Mouse (Mus musculus): Measurements from ENCODE around the gene Pip4k2a. TPM values are rescaled to one million over a fixed set of nuclear protein-coding genes. Genes with fewer than 3 reads are reported as not detected.

Gene Pip4k2a
- polyA plus RNA-seq, 1 experiment from 2014 or later = 10.7 TPM

DNA sequence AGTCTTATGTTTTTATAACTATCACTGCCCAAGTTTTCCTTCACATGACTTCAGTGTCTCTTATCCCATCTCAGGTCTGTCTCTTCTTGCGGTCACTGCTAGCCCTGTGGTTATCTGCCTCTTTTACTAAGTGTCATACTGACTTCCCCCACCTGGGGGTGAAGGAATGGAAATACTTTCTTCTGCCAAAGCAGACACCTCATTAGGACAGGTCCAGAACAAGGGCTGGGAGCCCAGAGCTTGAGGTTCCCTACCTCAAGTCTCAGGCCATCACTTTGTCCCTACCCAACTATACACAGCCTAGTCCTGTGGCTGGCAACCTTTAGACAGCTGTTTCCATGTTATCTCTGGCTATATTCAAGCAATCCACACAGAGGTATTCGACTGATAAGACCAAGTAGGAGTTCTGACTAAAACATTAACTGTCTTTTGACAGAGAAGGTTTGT is 62.3 kb downstream of the Pip4k2a start:
- no peak overlapping the region for H3K27ac ChIP-seq (replicated peaks)
- ATAC-seq (ENCODE audit: low FRiP score, low read depth) = no peak
- H3K4me2 ChIP-seq (replicated peaks) = no peak overlapping the region
- H3K36me3 ChIP-seq = no peaks in the 10 kb centered on the region
- peaks cover 20% of the 10 kb centered on the region for H3K4me1 ChIP-seq
- H3K27me3 ChIP-seq = no peaks in the 10 kb centered on the region; the same call in 1 of the 2 replicates
- 93% methylated on average over 2 of the region's 2 CpGs for WGBS
- H3K9ac ChIP-seq (replicated peaks) = no peak overlapping the region
- H3K9me3 ChIP-seq = no peaks in the 10 kb centered on the region
- H3K4me3 ChIP-seq = no peak overlapping the region

DNA sequence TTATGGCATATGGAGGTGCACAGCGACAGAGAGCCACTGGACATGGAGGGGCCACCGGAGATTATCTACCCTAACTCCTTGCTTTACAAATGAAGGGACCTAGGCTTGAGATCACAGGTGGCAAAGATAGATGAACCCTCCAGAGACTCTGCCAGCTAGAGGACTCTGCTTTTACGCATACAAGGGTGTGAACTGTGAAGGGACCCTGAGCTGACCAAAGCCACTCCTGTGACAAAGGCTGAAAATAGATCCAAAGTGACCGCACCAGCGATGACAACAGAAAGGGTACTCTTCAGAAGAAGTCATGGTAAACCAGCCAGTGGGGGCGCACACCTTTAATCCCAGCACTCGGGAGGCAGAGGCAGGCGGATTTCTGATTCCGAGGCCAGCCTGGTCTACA is 63.8 kb downstream of the Pip4k2a start:
- Histone ChIP-seq H3K36me3 (no peaks in the 10 kb centered on the region), H3K4me2 (replicated peaks) (no peak overlapping the region), H3K4me1 (peaks cover 18% of the 10 kb centered on the region), H3K27ac (replicated peaks) (no peak overlapping the region), H3K27me3 (no peaks in the 10 kb centered on the region; the same call in 1 of the 2 replicates), H3K9ac (replicated peaks) (no peak overlapping the region), H3K4me3 (no peak overlapping the region), H3K9me3 (no peaks in the 10 kb centered on the region)
- no peak for ATAC-seq (ENCODE audit: low FRiP score, low read depth)
- WGBS = 92% methylated on average over 9 of the region's 9 CpGs

DNA sequence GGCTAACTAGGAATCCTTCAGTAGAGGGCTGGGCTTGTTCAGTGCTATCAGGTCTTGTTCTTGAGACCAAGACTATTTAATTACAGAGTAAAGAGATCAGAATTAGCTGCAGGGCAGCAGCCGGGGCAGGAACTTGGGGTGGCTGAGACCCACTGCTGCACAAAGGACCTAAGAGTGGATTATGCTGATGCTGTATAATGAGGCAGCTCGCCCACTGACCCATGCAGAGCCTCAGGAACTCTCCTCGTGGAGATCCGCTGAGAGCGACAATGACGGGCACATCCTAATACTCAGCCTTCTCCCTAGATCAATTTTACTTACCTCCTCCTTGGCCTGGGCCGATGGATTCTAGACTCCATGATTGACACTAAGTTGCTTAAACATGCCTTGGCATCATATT is 64.5 kb downstream of the Pip4k2a start:
- Histone ChIP-seq H3K4me1 (peaks cover 11% of the 10 kb centered on the region), H3K27me3 (no peaks in the 10 kb centered on the region; the same call in 1 of the 2 replicates), H3K27ac (replicated peaks) (0 out of 2 replicates have a peak overlapping the region, but pooled peaks have one; percentile 25), H3K4me2 (replicated peaks) (peak overlapping the region; percentile 11; the same call in 1 of the 2 replicates), H3K9ac (replicated peaks) (no peak overlapping the region), H3K36me3 (no peaks in the 10 kb centered on the region), H3K9me3 (no peaks in the 10 kb centered on the region), H3K4me3 (no peak overlapping the region)
- peak; percentile 81 for ATAC-seq (ENCODE audit: low FRiP score, low read depth)
- WGBS = 10% methylated on average over 7 of the region's 7 CpGs

DNA sequence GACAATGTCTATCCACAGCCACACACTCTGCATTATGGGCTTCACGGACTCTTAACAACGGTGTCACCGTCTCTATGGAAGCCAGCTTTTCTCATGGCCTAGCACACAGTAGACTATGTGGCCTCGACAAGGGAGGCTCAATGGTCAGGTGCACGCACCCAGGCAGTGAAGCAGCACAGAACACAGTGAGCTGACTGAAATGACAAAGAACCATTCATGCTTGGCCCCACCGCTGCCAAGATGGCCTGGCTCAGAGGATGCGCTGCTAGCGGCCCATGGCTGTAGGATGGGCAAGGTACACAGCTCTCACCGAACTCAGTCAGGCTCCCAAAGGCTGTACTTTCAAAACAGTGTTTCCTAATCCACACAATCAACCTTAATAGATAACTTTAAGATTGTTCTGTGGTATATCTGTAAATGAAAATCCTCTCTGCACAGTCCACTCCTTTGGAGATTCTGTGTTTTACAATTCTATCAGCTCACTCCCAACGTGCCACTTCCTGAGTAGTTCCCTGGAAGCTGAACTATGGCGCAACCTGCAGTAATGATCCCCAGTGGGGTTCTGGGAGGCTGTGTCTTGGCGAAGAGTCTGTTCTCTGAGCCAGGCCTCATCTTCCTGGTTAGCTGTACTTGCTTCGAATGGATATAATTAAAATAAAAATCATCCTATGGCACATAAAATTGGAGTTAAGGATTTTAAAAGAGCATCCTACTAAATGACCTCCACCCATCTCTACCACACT is 67.4 kb downstream of the Pip4k2a start:
- no peak for ATAC-seq (ENCODE audit: low FRiP score, low read depth)
- Histone ChIP-seq H3K9me3 (no peaks in the 10 kb centered on the region), H3K4me1 (peaks cover 11% of the 10 kb centered on the region), H3K4me3 (no peak overlapping the region), H3K36me3 (no peaks in the 10 kb centered on the region), H3K4me2 (replicated peaks) (no peak overlapping the region), H3K27me3 (no peaks in the 10 kb centered on the region), H3K9ac (replicated peaks) (no peak overlapping the region), H3K27ac (replicated peaks) (no peak overlapping the region)
- WGBS = 91% methylated on average over 13 of the region's 13 CpGs

DNA sequence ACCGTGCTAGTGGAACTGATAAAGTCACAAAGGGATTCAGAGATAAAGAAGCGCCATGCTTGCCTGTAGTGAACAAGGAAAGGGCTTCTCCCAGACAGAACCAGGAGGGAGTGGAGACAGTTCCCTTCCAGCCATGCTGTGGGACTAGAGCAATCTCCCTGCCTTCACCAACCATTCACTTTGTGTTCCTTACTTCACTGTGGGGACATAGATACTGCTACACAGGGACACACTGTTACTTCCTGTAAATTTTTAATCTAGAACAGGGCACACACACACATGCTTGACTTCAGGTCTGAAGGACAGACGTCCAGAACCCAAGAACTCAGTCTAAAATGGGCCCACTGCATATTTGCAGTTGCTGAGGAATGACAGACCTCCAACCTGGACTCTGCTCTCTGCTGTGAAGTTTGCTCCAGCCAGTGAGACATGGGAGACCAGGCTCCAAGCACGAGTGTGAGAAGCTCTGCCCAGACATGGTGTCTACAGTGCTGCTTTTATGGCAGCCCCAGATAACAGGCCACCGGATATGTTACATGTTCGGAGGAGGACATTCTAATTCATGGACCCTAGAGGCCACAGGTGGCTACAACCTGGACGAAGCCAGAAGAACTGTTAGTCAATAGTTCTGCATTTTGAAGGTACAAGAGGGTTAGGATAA is 69.2 kb downstream of the Pip4k2a start:
- ATAC-seq (ENCODE audit: low FRiP score, low read depth) = no peak

DNA sequence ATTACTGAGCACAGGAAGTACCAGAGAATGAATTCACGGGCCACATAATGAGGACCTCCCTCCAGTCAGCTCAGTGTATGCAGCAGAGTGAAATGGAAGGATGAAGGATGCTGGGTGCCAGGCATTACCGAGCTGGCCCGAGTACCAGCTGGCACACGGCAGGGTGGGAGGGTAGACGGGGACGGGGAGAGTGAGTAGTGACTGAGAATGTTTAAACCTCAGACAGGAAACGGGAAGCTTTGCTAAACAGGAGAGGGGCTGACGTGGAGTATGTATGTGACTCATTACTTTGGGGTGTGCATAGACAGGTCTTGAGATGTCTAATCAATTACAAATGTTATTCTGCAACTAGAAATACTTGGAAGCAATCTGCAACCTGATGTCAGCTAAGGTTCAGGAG is 69.7 kb downstream of the Pip4k2a start:
- Histone ChIP-seq H3K9me3 (no peaks in the 10 kb centered on the region), H3K4me1 (peaks cover 10% of the 10 kb centered on the region), H3K36me3 (no peaks in the 10 kb centered on the region), H3K27ac (replicated peaks) (no peak overlapping the region), H3K9ac (replicated peaks) (no peak overlapping the region), H3K27me3 (no peaks in the 10 kb centered on the region), H3K4me3 (no peak overlapping the region), H3K4me2 (replicated peaks) (no peak overlapping the region)
- ATAC-seq (ENCODE audit: low FRiP score, low read depth) = no peak
- WGBS = 91% methylated on average over 8 of the region's 8 CpGs

More for the DNA sequence above, 69.2 kb downstream of the Pip4k2a start:
- no peaks in the 10 kb centered on the region for H3K27me3 ChIP-seq
- WGBS = 87% methylated on average over 7 of the region's 7 CpGs
- H3K36me3 ChIP-seq = no peaks in the 10 kb centered on the region
- no peak overlapping the region for H3K4me3 ChIP-seq
- H3K4me1 ChIP-seq = peaks cover 15% of the 10 kb centered on the region
- H3K9ac ChIP-seq (replicated peaks) = no peak overlapping the region
- no peak overlapping the region for H3K27ac ChIP-seq (replicated peaks)
- no peak overlapping the region for H3K4me2 ChIP-seq (replicated peaks)
- H3K9me3 ChIP-seq = no peaks in the 10 kb centered on the region

DNA sequence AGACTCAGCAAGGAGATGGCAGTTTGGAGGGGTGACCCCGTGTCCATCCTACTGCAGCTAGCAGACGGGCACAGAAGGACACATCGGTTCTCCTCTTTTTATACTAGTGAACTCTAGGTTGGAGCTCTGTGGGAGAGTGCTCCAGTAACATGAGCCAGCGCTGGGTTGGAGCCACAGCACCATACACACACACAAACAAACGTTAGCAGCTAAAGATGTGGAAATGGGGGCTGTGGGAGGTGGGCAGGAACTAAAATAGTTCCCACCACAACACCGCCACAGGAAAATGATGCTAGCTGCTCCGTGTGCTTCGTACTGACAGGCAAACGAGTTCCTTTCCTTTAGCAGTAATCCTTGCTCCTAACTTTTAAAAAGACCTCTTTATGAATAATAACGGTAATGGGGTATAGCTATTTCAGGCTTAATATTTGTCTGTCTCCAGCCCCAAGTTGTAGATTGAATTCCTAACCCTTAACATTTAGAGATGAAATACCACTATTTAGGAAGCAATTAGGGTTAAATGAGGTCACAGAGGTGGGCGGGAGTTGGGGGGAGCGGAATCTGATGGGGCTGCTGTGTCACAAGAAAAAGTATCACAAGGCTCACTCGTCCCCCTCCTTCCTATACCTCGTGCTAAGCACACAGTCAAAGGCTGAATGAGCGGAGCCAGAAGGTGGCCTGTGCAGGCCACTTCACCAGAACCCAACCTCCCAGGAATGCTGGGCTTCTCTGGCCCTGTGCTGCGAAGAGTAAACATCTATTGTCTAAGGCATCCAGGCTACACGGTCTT is 73.9 kb downstream of the Pip4k2a start:
- no peak overlapping the region for H3K9ac ChIP-seq (replicated peaks)
- H3K4me3 ChIP-seq = no peak overlapping the region
- WGBS = 50% methylated on average over 17 of the region's 17 CpGs
- no peaks in the 10 kb centered on the region for H3K27me3 ChIP-seq
- H3K36me3 ChIP-seq = no peaks in the 10 kb centered on the region
- no peak overlapping the region for H3K4me2 ChIP-seq (replicated peaks)
- H3K27ac ChIP-seq (replicated peaks) = no peak overlapping the region
- H3K4me1 ChIP-seq = peaks cover 7% of the 10 kb centered on the region
- no peak for ATAC-seq (ENCODE audit: low FRiP score, low read depth)
- no peaks in the 10 kb centered on the region for H3K9me3 ChIP-seq

DNA sequence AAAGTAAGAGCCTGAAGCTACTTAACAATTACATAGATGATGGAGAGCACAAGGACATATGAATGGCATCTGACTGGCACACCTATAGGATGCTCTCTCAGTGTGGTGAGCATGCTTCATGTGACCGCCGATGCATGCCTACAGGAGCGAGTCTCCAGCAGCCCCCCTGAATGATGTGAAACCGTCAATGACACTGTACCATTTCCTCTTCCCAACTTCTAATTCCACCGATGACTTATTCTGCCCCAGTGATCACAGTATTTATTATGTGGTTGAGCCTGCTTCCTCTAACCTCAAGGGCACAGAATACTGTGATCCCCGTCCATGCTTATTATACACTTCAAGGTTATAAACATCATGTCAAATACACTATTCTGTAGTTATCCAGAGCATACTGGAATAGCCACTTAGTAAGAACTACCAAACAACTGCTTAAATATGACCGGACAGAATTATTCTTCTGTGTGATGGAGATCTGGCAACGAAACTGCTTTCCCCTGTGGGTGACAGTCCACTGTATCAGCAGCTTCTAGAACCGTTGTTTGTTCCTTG is 74.8 kb downstream of the Pip4k2a start:
- Histone ChIP-seq H3K9ac (replicated peaks) (no peak overlapping the region), H3K27ac (replicated peaks) (no peak overlapping the region), H3K36me3 (no peaks in the 10 kb centered on the region), H3K9me3 (no peaks in the 10 kb centered on the region), H3K4me1 (peaks cover 7% of the 10 kb centered on the region), H3K4me2 (replicated peaks) (no peak overlapping the region), H3K27me3 (no peaks in the 10 kb centered on the region), H3K4me3 (no peak overlapping the region)
- WGBS = 78% methylated on average over 9 of the region's 9 CpGs
- no peak for ATAC-seq (ENCODE audit: low FRiP score, low read depth)

DNA sequence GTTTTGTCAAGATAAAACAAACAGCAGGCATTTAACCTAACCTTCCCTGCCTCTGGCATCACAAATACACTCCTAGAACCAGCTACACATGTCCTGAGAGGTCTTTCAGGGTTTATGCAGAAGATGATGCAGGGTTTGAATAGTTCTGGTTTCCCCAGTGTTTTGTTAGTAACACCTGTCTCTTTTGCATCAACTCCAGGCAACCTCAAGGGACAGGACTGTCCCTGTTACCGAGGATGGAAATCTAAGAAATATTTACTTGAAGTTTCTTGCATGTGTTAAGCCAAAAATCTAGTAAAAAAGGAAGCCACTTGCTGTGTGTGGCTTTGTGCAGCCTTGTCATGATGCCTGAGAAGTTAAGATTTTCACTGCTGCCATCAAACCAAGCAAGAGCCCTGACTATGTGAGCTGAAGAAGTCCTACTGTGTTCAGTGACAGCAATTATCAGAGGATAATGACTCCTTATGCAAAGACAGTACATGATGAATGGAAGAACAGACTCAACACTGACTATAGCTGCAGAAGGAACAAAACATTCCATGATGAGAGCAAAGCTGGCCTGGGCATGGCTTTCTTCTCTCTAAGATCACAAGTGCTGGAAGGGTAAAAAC is 76.3 kb downstream of the Pip4k2a start:
- no peak for ATAC-seq (ENCODE audit: low FRiP score, low read depth)
- Histone ChIP-seq H3K4me1 (peaks cover 9% of the 10 kb centered on the region), H3K4me3 (no peak overlapping the region), H3K27ac (replicated peaks) (no peak overlapping the region), H3K36me3 (no peaks in the 10 kb centered on the region), H3K27me3 (no peaks in the 10 kb centered on the region), H3K9me3 (no peaks in the 10 kb centered on the region), H3K4me2 (replicated peaks) (no peak overlapping the region), H3K9ac (replicated peaks) (no peak overlapping the region)
- 64% methylated on average over 1 of the region's 1 CpGs for WGBS

DNA sequence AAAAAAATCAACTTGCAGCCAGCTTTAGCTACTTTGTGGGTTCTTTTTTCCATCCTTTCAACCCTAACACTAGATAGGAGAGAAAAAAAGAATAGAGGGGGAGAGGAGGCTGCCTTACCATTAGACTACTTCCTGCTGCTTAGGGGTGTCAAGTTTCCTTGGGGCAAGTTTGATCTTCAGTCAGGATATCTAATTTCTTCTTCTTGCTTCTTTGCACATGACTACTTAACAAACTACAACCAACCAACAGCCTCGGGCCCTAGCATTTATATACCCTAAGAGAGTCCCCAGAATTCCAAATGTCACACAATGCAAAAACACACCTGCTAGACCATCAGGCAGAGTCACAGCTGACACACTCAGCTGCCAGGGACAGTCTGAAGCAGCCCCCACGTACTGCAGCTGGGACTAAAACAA is 77.5 kb downstream of the Pip4k2a start:
- H3K4me1 ChIP-seq = peaks cover 15% of the 10 kb centered on the region
- WGBS = 34% methylated on average over 2 of the region's 2 CpGs

DNA sequence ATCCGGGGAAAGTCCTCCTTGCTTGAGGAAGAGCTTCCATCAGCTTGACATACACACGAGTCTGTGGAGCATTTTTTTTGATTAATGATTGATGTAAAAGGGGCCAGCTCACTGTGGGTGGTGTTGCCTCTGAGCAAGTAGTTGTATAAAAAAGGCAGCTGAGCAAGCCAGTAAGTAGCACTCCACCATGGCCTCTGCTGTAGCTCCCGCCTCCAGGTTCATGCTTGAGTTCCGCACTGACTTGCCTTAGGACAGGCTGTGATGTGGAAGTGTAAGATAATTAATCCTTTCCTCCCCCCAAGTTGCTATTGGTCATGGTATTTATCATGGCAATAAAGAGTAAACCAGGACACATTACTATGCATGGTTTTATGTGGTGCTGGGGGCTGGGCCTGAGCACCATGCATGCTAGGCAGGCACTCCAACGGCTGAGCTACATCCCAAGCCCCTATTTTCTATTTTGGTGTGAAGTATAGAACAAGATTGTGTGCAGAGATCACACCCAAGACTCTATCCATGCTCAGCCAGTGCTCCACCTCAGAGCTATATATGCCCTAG is 78.0 kb downstream of the Pip4k2a start:
- WGBS = 66% methylated on average over 5 of the region's 5 CpGs
- Histone ChIP-seq H3K4me1 (peaks cover 15% of the 10 kb centered on the region), H3K36me3 (no peaks in the 10 kb centered on the region), H3K4me3 (no peak overlapping the region), H3K27me3 (no peaks in the 10 kb centered on the region), H3K9ac (replicated peaks) (no peak overlapping the region), H3K4me2 (replicated peaks) (no peak overlapping the region), H3K27ac (replicated peaks) (no peak overlapping the region), H3K9me3 (no peaks in the 10 kb centered on the region)
- no peak for ATAC-seq (ENCODE audit: low FRiP score, low read depth)

More for the DNA sequence above, 77.5 kb downstream of the Pip4k2a start:
- ATAC-seq (ENCODE audit: low FRiP score, low read depth) = no peak
- no peak overlapping the region for H3K4me2 ChIP-seq (replicated peaks)
- no peaks in the 10 kb centered on the region for H3K9me3 ChIP-seq
- no peak overlapping the region for H3K4me3 ChIP-seq
- H3K27me3 ChIP-seq = no peaks in the 10 kb centered on the region
- H3K36me3 ChIP-seq = no peaks in the 10 kb centered on the region
- H3K9ac ChIP-seq (replicated peaks) = no peak overlapping the region
- no peak overlapping the region for H3K27ac ChIP-seq (replicated peaks)
